Mouse (Mus musculus) kidney, postnatal 0 days (tissue): ENCODE measurements around the gene Fam120b. TPM values are rescaled to one million over a fixed set of nuclear protein-coding genes. Genes with fewer than 3 reads are reported as not detected.

Source experiments
- ATAC-seq: fragments of 200-750 bp; cut with Nextera tagmentation; replicated peaks from 2 replicates; pipeline ENCODE4 v1.8.0; 2017; ENCODE audit warnings: low read depth, moderate number of reproducible peaks, moderate TSS enrichment, moderate library complexity; ENCODE audit not compliant: low FRiP score
- DNase-seq: peaks from one replicate; pipeline ENCODE4 v3.0.0-alpha.2; 2016; ENCODE audit warnings: low spot score
- H3K27ac ChIP-seq: fragments of 300-500 bp; sonication (generic); 2 replicates; pipeline ENCODE4 v1.5.1; 2014; ENCODE audit warnings: mild to moderate bottlenecking
- H3K27me3 ChIP-seq: fragments of 300-500 bp; sonication (generic); 2 replicates; pipeline ENCODE4 v1.6.1; 2014; ENCODE audit warnings: low read length, mixed read lengths; ENCODE audit not compliant: insufficient read depth
- H3K36me3 ChIP-seq: fragments of 300-500 bp; sonication (generic); 2 replicates; pipeline ENCODE4 v1.6.1; 2014; ENCODE audit warnings: low read length, mixed read lengths; ENCODE audit not compliant: insufficient read depth
- H3K4me1 ChIP-seq: fragments of 300-500 bp; sonication (generic); replicated peaks from 2 replicates; pipeline ENCODE4 v1.6.1; 2014; ENCODE audit warnings: antibody characterized with exemption, low read length, mixed read lengths; ENCODE audit not compliant: insufficient read depth
- H3K4me2 ChIP-seq: fragments of 300-500 bp; sonication (generic); 2 replicates; pipeline ENCODE4 v1.6.1; 2014; ENCODE audit warnings: mild to moderate bottlenecking, low read length, moderate library complexity, mixed read lengths
- H3K4me3 ChIP-seq: fragments of 300-500 bp; sonication (generic); replicated peaks from 2 replicates; pipeline ENCODE4 v1.5.1; 2014; ENCODE audit warnings: low read depth, low read length
- H3K9ac ChIP-seq: fragments of 300-500 bp; sonication (generic); 2 replicates; pipeline ENCODE4 v1.6.1; 2014; ENCODE audit warnings: low read depth, low read length
- H3K9me3 ChIP-seq: fragments of 300-500 bp; sonication (generic); replicated peaks from 2 replicates; pipeline ENCODE4 v1.6.1; 2016; ENCODE audit warnings: low read length, inconsistent platforms, mixed read lengths
- CTCF ChIP-seq: IDR thresholded peaks from 2 replicates; pipeline ENCODE4 v1.5.1; 2016; ENCODE audit warnings: antibody characterized with exemption, low read depth, mild to moderate bottlenecking, moderate library complexity
- WGBS: fragments of 180-500 bp; shearing (Covaris S2); extraction: QIAGEN DNeasy Blood & Tissue Kit; methylation state at CpG from one replicate; pipeline ENCODE4 v1.1.7; 2014; 5-methylcytosine and 5-hydroxymethylcytosine counted together
- polyA plus RNA-seq: library from polyadenylated mRNA; unstranded; fragments of >200 nt; fragmentation: Nextera tagmentation; extraction: Ambion mirVana; gene quantifications from 2 replicates; pipeline ENCODE4 v1.2.1, GENCODE M21; 2015

Fam120b gene
- polyA plus RNA-seq, 1 experiment from 2014 or later = 18.4 TPM

DNA sequence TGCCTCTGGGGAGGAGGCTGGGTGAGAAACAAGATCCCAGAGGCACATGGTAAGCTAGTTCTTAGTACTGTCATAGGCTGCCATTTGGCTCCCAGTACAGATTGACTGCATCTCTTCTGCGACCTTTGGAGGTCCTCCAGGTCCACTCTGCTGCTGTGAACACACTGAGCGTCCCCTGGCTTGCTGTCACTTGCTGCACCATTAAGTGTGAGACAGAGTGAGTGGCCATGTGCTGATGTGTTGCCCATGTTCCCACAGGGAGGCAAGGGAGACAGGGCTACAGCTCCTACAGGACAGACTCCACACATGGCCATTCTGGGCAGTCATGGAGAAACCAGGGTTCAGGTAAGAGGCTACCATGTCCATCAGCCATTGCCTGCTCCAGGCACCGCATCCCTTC, 29.9 kb downstream of the Fam120b start:
- no peak overlapping the region for H3K4me2 ChIP-seq
- H3K36me3 ChIP-seq = peaks cover 59% of the 10 kb centered on the region
- H3K4me1 ChIP-seq = no peaks in the 10 kb centered on the region
- 57% methylated on average over 3 of the region's 3 CpGs for WGBS
- ATAC-seq (no peak), DNase-seq (no peak)
- no peaks in the 10 kb centered on the region for H3K27me3 ChIP-seq
- no peak overlapping the region for H3K27ac ChIP-seq
- TF ChIP-seq CTCF = no peak
- H3K4me3 ChIP-seq = no peak overlapping the region
- no peak overlapping the region for H3K9ac ChIP-seq
- H3K9me3 ChIP-seq = no peaks in the 10 kb centered on the region

- Histone ChIP-seq H3K9me3 (no peaks in the 10 kb centered on the region), H3K9ac (no peak overlapping the region), H3K4me3 (no peak overlapping the region), H3K4me1 (no peaks in the 10 kb centered on the region), H3K4me2 (no peak overlapping the region), H3K36me3 (peaks cover 50% of the 10 kb centered on the region), H3K27me3 (no peaks in the 10 kb centered on the region), H3K27ac (no peak overlapping the region)
- TF ChIP-seq CTCF = no peak
- ATAC-seq = no peak
- DNase-seq = no peak
- WGBS = 83% methylated on average over 6 of the region's 6 CpGs
Measured at GRCm38 (mm10) chr17:15429451-15429850, 33.4 kb downstream of the Fam120b start.

GRCm38 (mm10) chr17:15429937-15430336, 33.9 kb downstream of the Fam120b start:
- Histone ChIP-seq H3K36me3 (peaks cover 47% of the 10 kb centered on the region), H3K27ac (no peak overlapping the region), H3K9me3 (no peaks in the 10 kb centered on the region), H3K27me3 (no peaks in the 10 kb centered on the region), H3K9ac (no peak overlapping the region), H3K4me3 (no peak overlapping the region), H3K4me2 (no peak overlapping the region), H3K4me1 (no peaks in the 10 kb centered on the region)
- TF ChIP-seq CTCF = peak; percentile 14; the same call in 1 of the 2 replicates
- DNase-seq = peak; percentile 6
- ATAC-seq = peak; percentile 59; the same call in 1 of the 2 replicates
- WGBS = 55% methylated on average over 1 of the region's 1 CpGs

DNA sequence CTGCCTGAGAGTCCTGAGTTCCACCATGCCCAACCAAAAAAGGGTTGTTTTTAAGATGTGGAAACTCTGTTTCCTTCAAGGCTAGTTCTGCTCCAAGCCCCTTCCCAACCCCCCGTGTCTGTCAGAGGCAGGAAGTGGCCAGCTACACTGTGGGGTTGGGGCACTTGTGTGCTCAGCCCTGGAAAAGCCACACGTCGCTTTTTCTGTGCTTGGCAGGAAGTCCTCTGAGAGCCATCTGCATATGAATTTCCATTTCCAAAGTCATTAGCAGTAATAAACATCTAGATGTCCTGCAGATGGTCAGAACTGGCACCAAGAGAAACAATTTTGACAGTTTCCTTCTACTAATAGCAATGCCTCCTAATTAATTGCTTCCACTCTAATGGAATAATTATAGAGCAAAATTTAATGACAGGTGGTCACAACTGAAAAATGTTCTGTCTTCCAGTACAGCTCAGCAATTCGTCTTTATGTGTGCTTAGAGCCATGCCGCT, 35.1 kb downstream of the Fam120b start:
- Histone ChIP-seq H3K27ac (no peak overlapping the region), H3K4me1 (no peaks in the 10 kb centered on the region), H3K9ac (no peak overlapping the region), H3K9me3 (no peaks in the 10 kb centered on the region), H3K27me3 (no peaks in the 10 kb centered on the region), H3K4me2 (no peak overlapping the region), H3K36me3 (peaks cover 38% of the 10 kb centered on the region), H3K4me3 (no peak overlapping the region)
- TF ChIP-seq CTCF = no peak
- ATAC-seq = no peak
- WGBS = 51% methylated on average over 5 of the region's 5 CpGs
- DNase-seq = no peak

DNA sequence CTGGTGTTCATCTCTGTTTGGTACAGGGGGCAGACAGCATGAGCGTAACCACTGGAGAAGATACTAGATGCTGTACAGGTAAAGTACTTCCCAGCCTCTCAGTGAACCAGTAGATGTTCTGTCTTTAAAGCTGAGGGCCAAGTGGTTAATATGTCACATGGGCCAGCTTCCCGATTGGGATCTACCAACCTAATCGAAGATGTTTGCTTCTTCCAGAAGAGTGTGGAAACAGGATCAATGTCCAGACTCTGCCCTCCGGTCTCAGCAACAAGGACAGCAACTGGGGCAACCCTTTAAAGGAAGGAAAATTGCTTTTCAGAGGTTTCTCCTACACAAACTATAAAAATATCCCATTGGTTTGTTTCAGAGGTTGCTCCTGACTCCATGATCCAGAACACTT, 35.5 kb downstream of the Fam120b start:
- Histone ChIP-seq H3K36me3 (peaks cover 36% of the 10 kb centered on the region), H3K4me3 (no peak overlapping the region), H3K9ac (no peak overlapping the region), H3K27ac (no peak overlapping the region), H3K27me3 (no peaks in the 10 kb centered on the region), H3K9me3 (no peaks in the 10 kb centered on the region), H3K4me2 (no peak overlapping the region), H3K4me1 (no peaks in the 10 kb centered on the region)
- ATAC-seq (no peak), DNase-seq (no peak)
- TF ChIP-seq CTCF = no peak
- 90% methylated on average over 4 of the region's 4 CpGs for WGBS

- H3K36me3 ChIP-seq = peaks cover 33% of the 10 kb centered on the region
- no peak overlapping the region for H3K4me3 ChIP-seq
- no peak overlapping the region for H3K9ac ChIP-seq
- ATAC-seq (no peak), DNase-seq (no peak)
- no peaks in the 10 kb centered on the region for H3K9me3 ChIP-seq
- H3K4me1 ChIP-seq = no peaks in the 10 kb centered on the region
- no peak overlapping the region for H3K27ac ChIP-seq
- no peaks in the 10 kb centered on the region for H3K27me3 ChIP-seq
- no peak for TF ChIP-seq CTCF
- no peak overlapping the region for H3K4me2 ChIP-seq
- 85% methylated on average over 3 of the region's 3 CpGs for WGBS
Measured at GRCm38 (mm10) chr17:15432036-15432435, 36.0 kb downstream of the Fam120b start.

- no peak overlapping the region for H3K4me3 ChIP-seq
- no peak overlapping the region for H3K27ac ChIP-seq
- no peak overlapping the region for H3K4me2 ChIP-seq
- no peaks in the 10 kb centered on the region for H3K27me3 ChIP-seq
- no peak overlapping the region for H3K9ac ChIP-seq
- DNase-seq = no peak
- WGBS = 76% methylated on average over 3 of the region's 3 CpGs
- H3K4me1 ChIP-seq = no peaks in the 10 kb centered on the region
- H3K36me3 ChIP-seq = peaks cover 17% of the 10 kb centered on the region
- no peaks in the 10 kb centered on the region for H3K9me3 ChIP-seq
- TF ChIP-seq CTCF = no peak
- no peak for ATAC-seq
Measured at GRCm38 (mm10) chr17:15434748-15435147, 38.7 kb downstream of the Fam120b start.
